Mouse (Mus musculus): ENCODE results near the gene Hist1h4k.
A peak's percentile ranks its signal among the peaks of the same experiment; 100 is the strongest.

Gene Hist1h4k

GRCm38 (mm10) chr13:21718381-21719080, 31.8 kb downstream of the Hist1h4k start:
- DNase-seq (ENCODE audit: low read depth) = peak; percentile 85

- peak; percentile 99 for DNase-seq (ENCODE audit: low read depth)
These were observed 32.6 kb downstream of the Hist1h4k start, which contains the start of gene Hist1h3h for GRCm38 (mm10) chr13:21717397-21718357. Gene Hist1h3h (plus strand): TSS chr13:21717659.

GRCm38 (mm10) chr13:21716540-21717391, 33.5 kb downstream of the Hist1h4k start:
- DNase-seq (ENCODE audit: low read depth) = peak; percentile 93

GRCm38 (mm10) chr13:21715864-21716539, 34.3 kb downstream of the Hist1h4k start, which contains the start of the genes Hist1h2bl and Hist1h2ai:
Gene Hist1h2bl (minus strand): TSS chr13:21716143.
Gene Hist1h2ai (plus strand): TSS chr13:21716422.
- peak; percentile 100 for DNase-seq (ENCODE audit: low read depth)

- peak; percentile 91 for DNase-seq (ENCODE audit: low read depth)
These were observed 35.0 kb downstream of the Hist1h4k start for GRCm38 (mm10) chr13:21715131-21715863.

GRCm38 (mm10) chr13:21714725-21715124, 35.6 kb downstream of the Hist1h4k start:
- peak; percentile 91 for DNase-seq (ENCODE audit: low read depth)

GRCm38 (mm10) chr13:21711698-21712097, 38.6 kb downstream of the Hist1h4k start:
- peak; percentile 64 for DNase-seq (ENCODE audit: low read depth)

- DNase-seq (ENCODE audit: low read depth) = peak; percentile 88
These were observed 39.3 kb downstream of the Hist1h4k start for GRCm38 (mm10) chr13:21710821-21711525.

GRCm38 (mm10) chr13:21710031-21710711, 40.1 kb downstream of the Hist1h4k start:
- peak; percentile 90 for DNase-seq (ENCODE audit: low read depth)

GRCm38 (mm10) chr13:21706669-21707068, 43.6 kb downstream of the Hist1h4k start:
- DNase-seq (ENCODE audit: low read depth) = no peak

Data from 416B (cell line).